Mouse (Mus musculus) lung, postnatal 14 days (tissue): ENCODE measurements at regions not wholly inside any gene's neighbourhood (a gene's known extent, or its start where the extent isn't known, plus 50 kb on each side); places are given as distances from the start of the nearest gene placed in this dataset.

Source experiments
- DNase-seq: peaks from one replicate; pipeline ENCODE4 v3.0.0; 2021

GRCm38 (mm10) chr1:77748483-77749465 is 233.9 kb upstream of the Epha4 start:
- no peak for DNase-seq

- DNase-seq: no peak
Observed at GRCm38 (mm10) chr1:77732099-77732498, 217.2 kb upstream of the Epha4 start.

GRCm38 (mm10) chr1:77727561-77727960 is 212.7 kb upstream of the Epha4 start:
- no peak for DNase-seq

- DNase-seq: no peak
Observed at GRCm38 (mm10) chr1:77723246-77723645, 208.4 kb upstream of the Epha4 start.

GRCm38 (mm10) chr1:77720859-77721258 is 206.0 kb upstream of the Epha4 start:
- DNase-seq: no peak

GRCm38 (mm10) chr1:77713001-77713400 is 198.1 kb upstream of the Epha4 start:
- no peak for DNase-seq

- no peak for DNase-seq
Observed at GRCm38 (mm10) chr1:77708202-77709020, 193.5 kb upstream of the Epha4 start.

GRCm38 (mm10) chr1:77695228-77696018 is 180.5 kb upstream of the Epha4 start:
- no peak for DNase-seq

- no peak for DNase-seq
Observed at GRCm38 (mm10) chr1:77663345-77663744, 148.5 kb upstream of the Epha4 start.

GRCm38 (mm10) chr1:77660436-77660835 is 145.5 kb upstream of the Epha4 start:
- no peak for DNase-seq

GRCm38 (mm10) chr1:77637025-77637424 is 122.1 kb upstream of the Epha4 start:
- no peak for DNase-seq

GRCm38 (mm10) chr1:77629496-77630281 is 114.8 kb upstream of the Epha4 start:
- DNase-seq: no peak

GRCm38 (mm10) chr1:77628861-77629260 is 114.0 kb upstream of the Epha4 start:
- no peak for DNase-seq

GRCm38 (mm10) chr1:77617490-77617889 is 102.6 kb upstream of the Epha4 start:
- no peak for DNase-seq

GRCm38 (mm10) chr1:77600509-77600908 is 85.6 kb upstream of the Epha4 start:
- no peak for DNase-seq

- no peak for DNase-seq
Observed at GRCm38 (mm10) chr1:77592649-77593048, 77.8 kb upstream of the Epha4 start.

GRCm38 (mm10) chr1:77592248-77592647 is 77.4 kb upstream of the Epha4 start:
- no peak for DNase-seq

GRCm38 (mm10) chr1:77589423-77589822 is 74.5 kb upstream of the Epha4 start:
- DNase-seq: no peak

- DNase-seq: no peak
Observed at GRCm38 (mm10) chr1:77585520-77585919, 70.6 kb upstream of the Epha4 start.

GRCm38 (mm10) chr1:77568081-77568480 is 53.2 kb upstream of the Epha4 start:
- DNase-seq: no peak

- no peak for DNase-seq
Observed at GRCm38 (mm10) chr1:77567657-77568056, 52.8 kb upstream of the Epha4 start.
